In genomic region chr11:93531029-93531680, GRCm38 (mm10) we compare ENCODE assay signal across 7 mouse cellular contexts.
DNase-seq lines count a peak whose midpoint lies in the region; ATAC-seq lines count a peak whose summit lies in the region.

No protein-coding gene starts in this region.

- H3K36me3 ChIP-seq in stomach, embryonic 15.5 days, result no peaks in the 10 kb centered on the region

- no peak overlapping the region for H3K4me3 ChIP-seq in stomach, embryonic 15.5 days (replicated peaks)

- no peaks in the 10 kb centered on the region for H3K9me3 ChIP-seq in stomach, embryonic 15.5 days

- WGBS in stomach, embryonic 15.5 days, result 42% methylated on average over 7 of the region's 7 CpGs

- no peaks in the 10 kb centered on the region for H3K27me3 ChIP-seq in stomach, embryonic 15.5 days (replicated peaks)

- peak; percentile 61 for DNase-seq in urinary bladder, postnatal 14 days (ENCODE audit: low spot score)
- no peak for DNase-seq in urinary bladder, postnatal 10 days (ENCODE audit: low spot score)
- peak; percentile 91 to 93 for DNase-seq in cerebellum, adult 18-20 months
- peak; percentile 58 for DNase-seq in heart, adult 8-10 months (ENCODE audit: low spot score)
- DNase-seq in kidney, postnatal 4 days, result peak; percentile 71 to 76
- DNase-seq in spleen, postnatal 36 days (ENCODE audit: low spot score in 2 of 2), result no peak

- H3K9ac ChIP-seq in stomach, embryonic 15.5 days, result no peak overlapping the region

- no peak overlapping the region for H3K4me2 ChIP-seq in stomach, embryonic 15.5 days

- no peaks in the 10 kb centered on the region for H3K4me1 ChIP-seq in stomach, embryonic 15.5 days

- ATAC-seq in stomach, embryonic 15.5 days (ENCODE audit: insufficient read depth, low FRiP score, low read depth), result peak; percentile 50; the same call in 1 of the 2 replicates

- H3K27ac ChIP-seq in stomach, embryonic 15.5 days, result no peak overlapping the region

Comparison
In these comparisons a context has a peak if more than half of its experiments do, and no peak if none do; other contexts are left out.
1. DNase-seq: peak in urinary bladder, postnatal 14 days (single experiment), cerebellum, adult 18-20 months (2 of 2), heart, adult 8-10 months (single experiment) and kidney, postnatal 4 days (2 of 2); none in urinary bladder, postnatal 10 days (single experiment) and spleen, postnatal 36 days (0 of 2).